Mouse (Mus musculus) ES-Bruce4 (cell line): ENCODE measurements around the gene Scamp2.

Source experiments
- CTCF ChIP-seq: IDR thresholded peaks from one replicate; pipeline ENCODE4 v1.8.1; 2011; ENCODE audit warnings: low read depth, low read length
- EP300 ChIP-seq: IDR thresholded peaks from 2 replicates; pipeline ENCODE4 v1.6.1; 2011; ENCODE audit warnings: low read depth, low read length; ENCODE audit not compliant: insufficient read depth
- POLR2A ChIP-seq: IDR thresholded peaks from one replicate; pipeline ENCODE4 v1.8.1; 2011; ENCODE audit warnings: low read length; ENCODE audit not compliant: insufficient read depth

DNA sequence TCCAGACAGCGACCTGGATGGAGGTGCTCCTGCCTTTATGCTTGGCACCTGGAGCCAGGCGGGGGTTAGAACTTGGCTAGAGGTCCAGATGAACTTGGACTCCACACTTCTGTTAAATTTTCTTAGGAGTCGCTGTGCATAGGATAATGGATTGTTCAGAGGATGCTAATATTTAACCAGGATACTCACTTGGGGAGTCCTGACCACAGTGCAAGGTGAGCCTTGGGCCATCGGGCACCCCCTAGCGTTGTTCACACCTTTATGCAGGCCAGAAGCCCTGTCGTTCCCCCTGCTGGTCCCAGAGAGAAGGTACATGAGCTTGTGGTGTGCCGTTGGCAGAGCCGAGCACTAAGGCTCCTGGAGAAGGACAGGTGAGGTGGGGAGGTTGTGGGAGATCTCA lies 6.1 kb downstream of the Scamp2 start:
- TF ChIP-seq CTCF (peak; percentile 70), POLR2A (no peak), EP300 (no peak)
